Mouse (Mus musculus): ENCODE data around the gene Kbtbd2. TPM values are rescaled to one million over a fixed set of nuclear protein-coding genes. Genes with fewer than 3 reads are reported as not detected.
A peak's percentile ranks its signal among the peaks of the same experiment; 100 is the strongest.

Kbtbd2 gene
- polyA plus RNA-seq (2012; rRNA removed): 7.2 and 9.2 TPM in 2 replicates

DNA sequence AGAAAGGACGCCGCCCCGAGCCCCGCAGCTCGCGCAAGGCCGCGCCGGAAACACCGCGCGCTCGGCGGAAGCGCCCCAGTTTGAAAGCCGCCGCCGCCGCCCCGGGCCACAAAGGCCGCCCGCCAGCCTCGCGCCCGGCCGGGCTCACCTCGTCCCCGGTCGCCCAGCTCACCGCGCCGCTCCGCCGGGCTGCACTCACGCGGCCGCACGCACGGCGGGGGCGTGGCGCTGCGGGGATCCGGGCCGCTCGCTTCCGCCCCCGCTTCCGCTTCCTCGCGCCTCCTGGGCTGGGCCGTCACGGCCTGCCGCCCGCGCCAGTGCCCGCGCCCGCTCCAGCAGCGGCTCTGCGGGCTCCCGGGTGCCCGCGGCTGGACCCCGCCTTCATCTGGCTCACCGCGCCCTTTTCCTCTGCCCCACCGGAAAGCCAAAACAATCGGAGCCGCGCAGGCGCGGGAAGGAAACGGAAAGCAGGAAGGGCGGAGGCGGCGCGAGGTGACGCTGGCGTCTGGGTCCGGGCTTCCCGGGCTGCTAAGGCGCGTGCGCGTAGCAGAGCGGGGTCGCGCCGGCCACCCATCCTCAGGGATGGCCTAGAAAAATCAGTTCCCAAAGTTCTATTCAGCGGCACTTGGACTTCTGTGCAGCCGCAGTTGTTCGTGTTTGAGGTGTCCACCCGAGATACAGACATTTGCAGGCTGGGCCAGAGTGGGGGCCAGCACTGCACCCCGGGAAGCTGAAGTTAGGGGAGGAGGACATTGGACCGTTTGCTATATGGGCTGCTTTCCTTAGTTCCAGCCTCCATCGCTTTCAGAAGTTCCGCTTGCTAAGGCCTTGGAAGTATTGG, at the start of gene Kbtbd2:
Kbtbd2 (minus strand) TSS at position 503 of the 841 bp plus-strand sequence.
- H3K4me3 ChIP-seq (ENCODE audit: insufficient read depth, low read depth, low read length): peak within 1 kb of the TSS; percentile 94
- H3K27ac ChIP-seq (ENCODE audit: insufficient read depth, low read depth, low read length): peak within 1 kb of the TSS; percentile 98
- peak; percentile 53 for TF ChIP-seq POLR2A (IDR thresholded peaks at IDR 0.05; ENCODE audit: low read depth, low read length)
- TF ChIP-seq CTCF (conservative IDR thresholded peaks at IDR 0.05; ENCODE audit: insufficient read depth, insufficient read length, low read depth, low read length): no peak
- WGBS: 2% methylated on average over 98 of the region's 98 CpGs
- H3K27me3 ChIP-seq (replicated peaks; ENCODE audit: control insufficient read depth, insufficient read depth, low read length): no peaks in the 10 kb centered on the region
- H3K36me3 ChIP-seq (ENCODE audit: control insufficient read depth, insufficient read depth, low read length): no peaks in the 10 kb centered on the region
- peaks cover 13% of the 10 kb centered on the region for H3K4me1 ChIP-seq (ENCODE audit: control insufficient read depth, insufficient read depth, low read length)
- DNase-seq: peak; percentile 98

DNA sequence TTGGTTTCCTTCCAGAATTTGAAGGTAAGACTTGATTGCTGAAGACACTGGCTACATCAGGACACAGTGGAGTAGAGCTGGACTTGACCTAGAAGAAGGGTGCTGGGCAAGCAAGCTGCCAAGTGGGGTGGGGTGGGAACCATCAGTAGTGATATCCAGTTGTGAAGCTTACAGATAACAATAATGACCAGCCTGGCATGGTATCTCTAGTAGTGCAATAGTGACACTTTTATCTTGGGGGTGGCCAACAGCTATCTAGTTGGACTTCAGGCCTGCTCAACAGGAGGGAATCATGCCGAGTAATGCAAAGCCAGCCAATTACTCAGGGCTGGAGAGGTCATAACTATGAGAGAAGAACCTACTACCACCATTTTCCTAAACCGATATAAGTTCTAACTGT, 46.8 kb upstream of the Kbtbd2 start:
- no peak for TF ChIP-seq CTCF (conservative IDR thresholded peaks at IDR 0.05; ENCODE audit: insufficient read depth, insufficient read length, low read depth, low read length)
- TF ChIP-seq POLR2A (IDR thresholded peaks at IDR 0.05; ENCODE audit: low read depth, low read length): no peak
- H3K27me3 ChIP-seq (replicated peaks; ENCODE audit: control insufficient read depth, insufficient read depth, low read length): no peaks in the 10 kb centered on the region
- H3K4me1 ChIP-seq (ENCODE audit: control insufficient read depth, insufficient read depth, low read length): peaks cover 4% of the 10 kb centered on the region; the same call in 1 of the 2 replicates
- 90% methylated on average over 2 of the region's 2 CpGs for WGBS
- H3K27ac ChIP-seq (ENCODE audit: insufficient read depth, low read depth, low read length): no peak overlapping the region
- no peaks in the 10 kb centered on the region for H3K36me3 ChIP-seq (ENCODE audit: control insufficient read depth, insufficient read depth, low read length)
- DNase-seq: no peak
- H3K4me3 ChIP-seq (ENCODE audit: insufficient read depth, low read depth, low read length): no peak overlapping the region

GRCm38 (mm10) chr6:56843229-56843628, 45.6 kb upstream of the Kbtbd2 start:
- Histone ChIP-seq H3K4me1 (ENCODE audit: control insufficient read depth, insufficient read depth, low read length) (peaks cover 4% of the 10 kb centered on the region; the same call in 1 of the 2 replicates), H3K27ac (ENCODE audit: insufficient read depth, low read depth, low read length) (no peak overlapping the region), H3K36me3 (ENCODE audit: control insufficient read depth, insufficient read depth, low read length) (no peaks in the 10 kb centered on the region), H3K4me3 (ENCODE audit: insufficient read depth, low read depth, low read length) (no peak overlapping the region), H3K27me3 (replicated peaks; ENCODE audit: control insufficient read depth, insufficient read depth, low read length) (no peaks in the 10 kb centered on the region)
- TF ChIP-seq POLR2A (IDR thresholded peaks at IDR 0.05; ENCODE audit: low read depth, low read length) (no peak), CTCF (conservative IDR thresholded peaks at IDR 0.05; ENCODE audit: insufficient read depth, insufficient read length, low read depth, low read length) (no peak)
- WGBS: 81% methylated on average over 3 of the region's 3 CpGs
- no peak for DNase-seq

GRCm38 (mm10) chr6:56837621-56838020, 40.0 kb upstream of the Kbtbd2 start:
- no peak for DNase-seq
- no peaks in the 10 kb centered on the region for H3K27me3 ChIP-seq (replicated peaks; ENCODE audit: control insufficient read depth, insufficient read depth, low read length)
- H3K4me3 ChIP-seq (ENCODE audit: insufficient read depth, low read depth, low read length): no peak overlapping the region
- TF ChIP-seq POLR2A (IDR thresholded peaks at IDR 0.05; ENCODE audit: low read depth, low read length) (no peak), CTCF (conservative IDR thresholded peaks at IDR 0.05; ENCODE audit: insufficient read depth, insufficient read length, low read depth, low read length) (no peak)
- H3K4me1 ChIP-seq (ENCODE audit: control insufficient read depth, insufficient read depth, low read length): 0 out of 2 replicates have a peak, but pooled peaks cover under 1% of the 10 kb centered on the region
- H3K36me3 ChIP-seq (ENCODE audit: control insufficient read depth, insufficient read depth, low read length): no peaks in the 10 kb centered on the region; the same call in 1 of the 2 replicates
- no peak overlapping the region for H3K27ac ChIP-seq (ENCODE audit: insufficient read depth, low read depth, low read length)
- 83% methylated on average over 3 of the region's 3 CpGs for WGBS

GRCm38 (mm10) chr6:56837166-56837565, 39.6 kb upstream of the Kbtbd2 start:
- Histone ChIP-seq H3K36me3 (ENCODE audit: control insufficient read depth, insufficient read depth, low read length) (no peaks in the 10 kb centered on the region; the same call in 1 of the 2 replicates), H3K4me1 (ENCODE audit: control insufficient read depth, insufficient read depth, low read length) (peaks cover 3% of the 10 kb centered on the region; the same call in 1 of the 2 replicates), H3K27me3 (replicated peaks; ENCODE audit: control insufficient read depth, insufficient read depth, low read length) (no peaks in the 10 kb centered on the region), H3K27ac (ENCODE audit: insufficient read depth, low read depth, low read length) (no peak overlapping the region), H3K4me3 (ENCODE audit: insufficient read depth, low read depth, low read length) (no peak overlapping the region)
- 96% methylated on average over 12 of the region's 12 CpGs for WGBS
- TF ChIP-seq POLR2A (IDR thresholded peaks at IDR 0.05; ENCODE audit: low read depth, low read length) (no peak), CTCF (conservative IDR thresholded peaks at IDR 0.05; ENCODE audit: insufficient read depth, insufficient read length, low read depth, low read length) (no peak)
- no peak for DNase-seq

DNA sequence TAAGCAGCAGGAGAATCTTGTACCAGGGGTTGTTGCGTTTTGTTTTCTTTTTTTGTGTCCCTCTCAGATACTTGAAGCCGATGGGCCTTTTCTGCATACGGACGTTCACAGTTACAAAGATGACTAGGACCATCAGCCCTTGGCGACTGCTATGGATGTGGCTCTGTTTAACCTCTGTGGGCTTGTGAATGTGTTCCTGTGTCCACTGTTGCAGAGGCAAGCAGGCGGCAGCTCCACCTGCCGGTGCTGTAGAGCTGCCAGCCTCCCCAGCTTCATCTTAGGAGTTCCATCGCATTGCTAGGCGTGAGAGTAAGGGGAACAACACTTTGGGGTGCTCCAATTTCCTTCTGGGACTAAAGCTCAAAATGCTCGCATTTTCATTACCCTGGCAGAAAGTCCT, 37.9 kb upstream of the Kbtbd2 start:
- WGBS: 91% methylated on average over 10 of the region's 10 CpGs
- H3K27ac ChIP-seq (ENCODE audit: insufficient read depth, low read depth, low read length): no peak overlapping the region
- H3K4me3 ChIP-seq (ENCODE audit: insufficient read depth, low read depth, low read length): no peak overlapping the region
- no peaks in the 10 kb centered on the region; the same call in 1 of the 2 replicates for H3K36me3 ChIP-seq (ENCODE audit: control insufficient read depth, insufficient read depth, low read length)
- no peak for TF ChIP-seq POLR2A (IDR thresholded peaks at IDR 0.05; ENCODE audit: low read depth, low read length)
- TF ChIP-seq CTCF (conservative IDR thresholded peaks at IDR 0.05; ENCODE audit: insufficient read depth, insufficient read length, low read depth, low read length): no peak
- H3K4me1 ChIP-seq (ENCODE audit: control insufficient read depth, insufficient read depth, low read length): peaks cover 3% of the 10 kb centered on the region; the same call in 1 of the 2 replicates
- H3K27me3 ChIP-seq (replicated peaks; ENCODE audit: control insufficient read depth, insufficient read depth, low read length): no peaks in the 10 kb centered on the region
- DNase-seq: no peak

DNA sequence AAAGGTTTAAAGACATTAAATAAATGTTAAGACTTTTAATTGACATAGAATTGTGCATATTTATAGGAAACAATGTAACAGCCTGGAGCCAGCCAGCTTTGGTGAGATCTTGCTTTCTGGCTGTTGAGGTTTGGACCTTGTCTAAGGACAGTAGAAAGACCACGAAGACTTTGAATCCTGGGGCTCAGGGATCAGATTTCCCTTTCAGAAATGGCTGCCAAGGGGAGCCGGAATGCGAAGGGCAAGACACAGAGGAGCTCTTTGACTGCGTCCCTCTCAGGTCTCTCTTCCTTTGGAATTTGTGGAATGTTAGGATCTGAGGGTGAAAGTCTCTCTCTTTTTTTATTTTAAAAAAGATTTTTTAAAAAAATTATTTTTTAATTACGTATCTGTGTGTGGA, 37.2 kb upstream of the Kbtbd2 start:
- TF ChIP-seq CTCF (conservative IDR thresholded peaks at IDR 0.05; ENCODE audit: insufficient read depth, insufficient read length, low read depth, low read length) (no peak), POLR2A (IDR thresholded peaks at IDR 0.05; ENCODE audit: low read depth, low read length) (no peak)
- H3K27ac ChIP-seq (ENCODE audit: insufficient read depth, low read depth, low read length): no peak overlapping the region
- 60% methylated on average over 5 of the region's 5 CpGs for WGBS
- H3K27me3 ChIP-seq (replicated peaks; ENCODE audit: control insufficient read depth, insufficient read depth, low read length): no peaks in the 10 kb centered on the region
- H3K36me3 ChIP-seq (ENCODE audit: control insufficient read depth, insufficient read depth, low read length): no peaks in the 10 kb centered on the region; the same call in 1 of the 2 replicates
- no peak overlapping the region for H3K4me3 ChIP-seq (ENCODE audit: insufficient read depth, low read depth, low read length)
- DNase-seq: peak; percentile 45
- peaks cover 3% of the 10 kb centered on the region; the same call in 1 of the 2 replicates for H3K4me1 ChIP-seq (ENCODE audit: control insufficient read depth, insufficient read depth, low read length)

Data from kidney, adult 2 months (tissue).